8 mouse cellular contexts compared by ENCODE assay signal in genomic region chr10:14391025-14391639, GRCm38 (mm10).
DNase-seq lines count a peak whose midpoint lies in the region; ATAC-seq lines count a peak whose summit lies in the region.

No protein-coding gene starts in this region.

- H3K9ac ChIP-seq in midbrain, embryonic 13.5 days (replicated peaks), result no peak overlapping the region

- peak; percentile 97 for ATAC-seq in midbrain, embryonic 13.5 days

- no peak overlapping the region for H3K4me3 ChIP-seq in midbrain, embryonic 13.5 days (replicated peaks)

- 0 out of 2 replicates have a peak overlapping the region, but pooled peaks have one; percentile 11 for H3K4me2 ChIP-seq in midbrain, embryonic 13.5 days (replicated peaks)

- H3K36me3 ChIP-seq in midbrain, embryonic 13.5 days, result no peaks in the 10 kb centered on the region

- peak; percentile 25 to 88 for DNase-seq in adrenal gland, adult (ENCODE audit: inconsistent age in 2 of 2, low spot score in 1 of 2)
- no peak for DNase-seq in adrenal gland, adult 8-10 months
- peak; percentile 46 for DNase-seq in cerebellum, adult 9-11 months
- DNase-seq in frontal cortex, postnatal 14 days (ENCODE audit: low spot score in 2 of 2), result peak; percentile 55 to 74
- DNase-seq in induced T-regulatory cell, adult 2 months (ENCODE audit: low read depth), result peak; percentile 82
- peak; percentile 79 to 80 for DNase-seq in left cerebral cortex, adult 18-20 months (ENCODE audit: low spot score in 2 of 2)
- DNase-seq in spleen, postnatal 10 days (ENCODE audit: low spot score in 2 of 2), result peak; percentile 26 to 64

- H3K27ac ChIP-seq in midbrain, embryonic 13.5 days, result no peak overlapping the region

- H3K4me1 ChIP-seq in midbrain, embryonic 13.5 days (replicated peaks), result no peaks in the 10 kb centered on the region

- H3K27me3 ChIP-seq in midbrain, embryonic 13.5 days, result no peaks in the 10 kb centered on the region

- 13% methylated on average over 11 of the region's 11 CpGs for WGBS in midbrain, embryonic 13.5 days

- H3K9me3 ChIP-seq in midbrain, embryonic 13.5 days, result no peaks in the 10 kb centered on the region
